Mouse (Mus musculus): ENCODE measurements around the gene Inca1.

GRCm38 (mm10) chr11:70683640-70684039, 16.3 kb downstream of the Inca1 start:
- TF ChIP-seq CTCF (IDR thresholded peaks at IDR 0.05 in 2 of 3, conservative IDR thresholded peaks at IDR 0.05 in 1 of 3; ENCODE audit: control insufficient read depth in 1 of 3, insufficient read depth in 1 of 3, low read depth in 2 of 3, low read length in 3 of 3, poor library complexity in 1 of 3, severe bottlenecking in 1 of 3) (no peak), MAX (IDR thresholded peaks at IDR 0.05; ENCODE audit: low read length) (no peak), EP300 (IDR thresholded peaks at IDR 0.05; ENCODE audit: low read depth in 1 of 2, low read length in 2 of 2) (no peak), POLR2A (IDR thresholded peaks at IDR 0.05; ENCODE audit: control insufficient read depth in 1 of 2, insufficient read depth in 1 of 2, low read depth in 1 of 2, low read length in 2 of 2, poor library complexity in 1 of 2) (no peak), TBP (IDR thresholded peaks at IDR 0.05; ENCODE audit: low read depth, low read length) (no peak), USF1 (IDR thresholded peaks at IDR 0.05; ENCODE audit: low read depth, low read length) (no peak), JUND (IDR thresholded peaks at IDR 0.05; ENCODE audit: low read depth, low read length) (no peak), POLR2AphosphoS5 (IDR thresholded peaks at IDR 0.05; ENCODE audit: borderline replicate concordance, low read depth, low read length) (no peak)

All from MEL (cell line).